Mouse (Mus musculus) embryonic facial prominence, embryonic 10.5 days (tissue): ENCODE data around the gene Cnot10. TPM values are rescaled to one million over a fixed set of nuclear protein-coding genes. Genes with fewer than 3 reads are reported as not detected.

Experiments
- DNase-seq: peaks from one replicate; pipeline ENCODE4 v3.0.0-alpha.2; 2017; ENCODE audit warnings: low spot score
- H3K27ac ChIP-seq: fragments of 300-500 bp; sonication (generic); replicated peaks from 2 replicates; pipeline ENCODE4 v1.5.1; 2016; ENCODE audit warnings: mild to moderate bottlenecking
- H3K27me3 ChIP-seq: fragments of 300-500 bp; sonication (generic); replicated peaks from 2 replicates; pipeline ENCODE4 v1.6.1; 2016; ENCODE audit warnings: low read depth, mild to moderate bottlenecking; ENCODE audit not compliant: poor library complexity, severe bottlenecking
- H3K36me3 ChIP-seq: fragments of 300-500 bp; sonication (generic); replicated peaks from 2 replicates; pipeline ENCODE4 v1.6.1; 2016; ENCODE audit warnings: mild to moderate bottlenecking, moderate library complexity
- H3K4me1 ChIP-seq: fragments of 300-500 bp; sonication (generic); 2 replicates; pipeline ENCODE4 v1.6.1; 2016
- H3K4me3 ChIP-seq: fragments of 300-500 bp; sonication (generic); 2 replicates; pipeline ENCODE4 v1.5.1; 2016; ENCODE audit warnings: mild to moderate bottlenecking, moderate library complexity
- H3K9me3 ChIP-seq: fragments of 300-500 bp; sonication (generic); 2 replicates; pipeline ENCODE4 v1.6.1; 2016; ENCODE audit warnings: mild to moderate bottlenecking
- WGBS: fragments of 180-500 bp; shearing (Covaris S2); methylation state at CpG from one replicate; pipeline ENCODE4 v1.1.7; 2016; 5-methylcytosine and 5-hydroxymethylcytosine counted together
- polyA plus RNA-seq: library from polyadenylated mRNA; unstranded; fragments of >200 nt; fragmentation: Nextera tagmentation; extraction: Ambion mirVana; gene quantifications from 2 replicates; pipeline ENCODE4 v1.2.1, GENCODE M21; 2016

Cnot10 gene
- polyA plus RNA-seq, 1 experiment from 2014 or later, result 74.3 TPM

- Histone ChIP-seq H3K36me3 (peaks cover 24% of the 10 kb centered on the region), H3K27ac (peak overlapping the region; percentile 81), H3K4me3 (peak overlapping the region; percentile 37), H3K4me1 (peaks cover 78% of the 10 kb centered on the region), H3K9me3 (no peaks in the 10 kb centered on the region), H3K27me3 (no peaks in the 10 kb centered on the region)
- WGBS, result 18% methylated on average over 4 of the region's 4 CpGs
- DNase-seq, result peak; percentile 34
Observed at GRCm38 (mm10) chr9:114548496-114548895, 91.5 kb downstream of the Cnot10 start.

GRCm38 (mm10) chr9:114547643-114548077 lies 92.3 kb downstream of the Cnot10 start:
- Histone ChIP-seq H3K27ac (peak overlapping the region; percentile 81), H3K9me3 (no peaks in the 10 kb centered on the region), H3K36me3 (peaks cover 18% of the 10 kb centered on the region), H3K4me1 (peaks cover 82% of the 10 kb centered on the region), H3K4me3 (0 out of 2 replicates have a peak overlapping the region, but pooled peaks have one; percentile 37), H3K27me3 (no peaks in the 10 kb centered on the region)
- WGBS, result 23% methylated on average over 6 of the region's 6 CpGs
- no peak for DNase-seq

- no peaks in the 10 kb centered on the region for H3K27me3 ChIP-seq
- H3K9me3 ChIP-seq, result no peaks in the 10 kb centered on the region
- no peak overlapping the region for H3K4me3 ChIP-seq
- H3K4me1 ChIP-seq, result peaks cover 90% of the 10 kb centered on the region
- WGBS, result 52% methylated on average over 12 of the region's 12 CpGs
- DNase-seq, result no peak
- peak overlapping the region; percentile 81; the same call in 1 of the 2 replicates for H3K27ac ChIP-seq
- peaks cover 9% of the 10 kb centered on the region; the same call in 1 of the 2 replicates for H3K36me3 ChIP-seq
Observed at GRCm38 (mm10) chr9:114546765-114547164, 93.2 kb downstream of the Cnot10 start.

GRCm38 (mm10) chr9:114544754-114545393 lies 95.1 kb downstream of the Cnot10 start:
- whole genome bisulfite sequencing, result 41% methylated on average over 9 of the region's 9 CpGs

GRCm38 (mm10) chr9:114543882-114544753 lies 95.9 kb downstream of the Cnot10 start:
- WGBS, result 73% methylated on average over 17 of the region's 17 CpGs
- Histone ChIP-seq H3K9me3 (no peaks in the 10 kb centered on the region), H3K27me3 (no peaks in the 10 kb centered on the region), H3K36me3 (peaks cover 9% of the 10 kb centered on the region; the same call in 1 of the 2 replicates), H3K4me3 (no peak overlapping the region), H3K4me1 (peaks cover 86% of the 10 kb centered on the region), H3K27ac (peak overlapping the region; percentile 54)
- no peak for DNase-seq

More at GRCm38 (mm10) chr9:114544754-114545393, 95.1 kb downstream of the Cnot10 start:
- DNase-seq, result peak; percentile 49
- H3K4me1 ChIP-seq, result peaks cover 90% of the 10 kb centered on the region
- no peak overlapping the region for H3K4me3 ChIP-seq
- H3K36me3 ChIP-seq, result peaks cover 9% of the 10 kb centered on the region; the same call in 1 of the 2 replicates
- H3K27ac ChIP-seq, result peak overlapping the region; percentile 70
- H3K9me3 ChIP-seq, result no peaks in the 10 kb centered on the region
- no peaks in the 10 kb centered on the region for H3K27me3 ChIP-seq

- Histone ChIP-seq H3K36me3 (peaks cover 9% of the 10 kb centered on the region; the same call in 1 of the 2 replicates), H3K9me3 (no peaks in the 10 kb centered on the region), H3K27me3 (no peaks in the 10 kb centered on the region), H3K27ac (peak overlapping the region; percentile 66), H3K4me3 (no peak overlapping the region), H3K4me1 (peaks cover 86% of the 10 kb centered on the region)
- DNase-seq, result peak; percentile 49
- WGBS, result 18% methylated on average over 1 of the region's 1 CpGs
Observed at GRCm38 (mm10) chr9:114541279-114541741, 98.7 kb downstream of the Cnot10 start.

- 73% methylated on average over 7 of the region's 7 CpGs for WGBS
- Histone ChIP-seq H3K27ac (peak overlapping the region; percentile 61), H3K4me1 (peaks cover 86% of the 10 kb centered on the region)
Observed at GRCm38 (mm10) chr9:114538996-114539563, 100.9 kb downstream of the Cnot10 start.

GRCm38 (mm10) chr9:114536628-114537027 lies 103.4 kb downstream of the Cnot10 start:
- Histone ChIP-seq H3K27ac (peak overlapping the region; percentile 86), H3K4me3 (peak overlapping the region; percentile 23), H3K9me3 (no peaks in the 10 kb centered on the region), H3K27me3 (no peaks in the 10 kb centered on the region), H3K4me1 (peaks cover 87% of the 10 kb centered on the region), H3K36me3 (peaks cover 9% of the 10 kb centered on the region; the same call in 1 of the 2 replicates)
- DNase-seq, result peak; percentile 80
- 14% methylated on average over 2 of the region's 2 CpGs for WGBS

More at GRCm38 (mm10) chr9:114538996-114539563, 100.9 kb downstream of the Cnot10 start:
- DNase-seq, result no peak
- no peaks in the 10 kb centered on the region for H3K27me3 ChIP-seq
- H3K9me3 ChIP-seq, result no peaks in the 10 kb centered on the region
- H3K36me3 ChIP-seq, result peaks cover 9% of the 10 kb centered on the region; the same call in 1 of the 2 replicates
- no peak overlapping the region for H3K4me3 ChIP-seq

Other genes starting within 250 kb of the Cnot10 start
- gene Crtap, start 249.5 kb downstream of the Cnot10 start, polyA plus RNA-seq, result 44.4 and 52.2 TPM in 2 replicates
- 22.0 and 22.8 TPM in 2 replicates for gene Glb1, start 239.1 kb downstream of the Cnot10 start, polyA plus RNA-seq
- gene Tmppe, start 239.1 kb downstream of the Cnot10 start, polyA plus RNA-seq, result 11.8 and 14.1 TPM in 2 replicates
- gene Ccr4, start 135.3 kb downstream of the Cnot10 start, polyA plus RNA-seq, result 0.10 TPM in 1 of 2 replicates, not detected in the other
- gene C130032M10Rik, start 124.5 kb downstream of the Cnot10 start, polyA plus RNA-seq, result 1.0 and 1.2 TPM in 2 replicates
- 7.8 and 9.4 TPM in 2 replicates for gene Trim71, start 75.8 kb downstream of the Cnot10 start, polyA plus RNA-seq
- gene Dync1li1, start 48.6 kb upstream of the Cnot10 start, polyA plus RNA-seq, result 84.4 and 89.6 TPM in 2 replicates
- 29.5 and 32.8 TPM in 2 replicates for gene Cmtm6, start 90.9 kb upstream of the Cnot10 start, polyA plus RNA-seq
- 88.0 and 93.2 TPM in 2 replicates for gene Cmtm7, start 141.7 kb upstream of the Cnot10 start, polyA plus RNA-seq
- 21.3 and 26.4 TPM in 2 replicates for gene Cmtm8, start 204.0 kb upstream of the Cnot10 start, polyA plus RNA-seq